Mouse (Mus musculus): Measurements from ENCODE around the gene Rbbp8nl.

GRCm38 (mm10) chr2:180261901-180262300 lies 27.8 kb downstream of the Rbbp8nl start:
- TF ChIP-seq CTCF (IDR thresholded peaks at IDR 0.05; ENCODE audit: control insufficient read depth, insufficient read depth, low read length) (no peak), POLR2A (IDR thresholded peaks at IDR 0.05; ENCODE audit: borderline replicate concordance, control insufficient read depth, low read depth, low read length) (no peak)

Data from bone marrow, adult 2 months (tissue).